Mouse (Mus musculus): ENCODE measurements around the gene Crb3. TPM values are rescaled to one million over a fixed set of nuclear protein-coding genes. Genes with fewer than 3 reads are reported as not detected.
A peak's percentile ranks its signal among the peaks of the same experiment; 100 is the strongest.

The Crb3 gene
- polyA plus RNA-seq, 1 experiment from 2014 or later = 33.0 TPM

DNA sequence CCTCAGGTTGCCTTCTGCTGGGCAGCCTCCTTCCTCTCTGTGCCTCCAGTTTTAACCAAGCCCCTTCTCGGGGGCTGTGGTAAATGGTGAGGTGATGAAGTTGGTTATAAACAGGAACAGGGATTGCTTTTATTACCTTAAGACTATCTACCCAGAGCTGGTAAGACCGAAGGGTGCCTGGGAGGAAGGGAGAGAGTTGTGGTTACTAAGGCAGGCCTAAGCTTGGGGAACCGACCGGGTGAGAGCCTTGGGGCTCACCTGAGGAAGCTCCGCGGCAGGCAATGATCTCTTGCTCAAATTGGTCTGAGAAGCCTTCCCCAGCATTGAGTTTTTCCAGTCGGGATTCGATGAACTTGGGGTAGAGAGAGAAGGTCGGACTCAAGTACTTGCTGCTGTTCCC is 11.4 kb downstream of the Crb3 start:
- H3K4me1 ChIP-seq (ENCODE audit: insufficient read depth) = no peaks in the 10 kb centered on the region
- ATAC-seq = no peak
- no peak overlapping the region for H3K27ac ChIP-seq (ENCODE audit: low read depth)
- 0 out of 2 replicates have a peak, but pooled peaks cover 6% of the 10 kb centered on the region for H3K36me3 ChIP-seq (replicated peaks; ENCODE audit: insufficient read depth, low read length)
- no peak overlapping the region for H3K4me2 ChIP-seq (ENCODE audit: low read depth, low read length)
- H3K4me3 ChIP-seq (ENCODE audit: low read depth, low read length) = no peak overlapping the region
- no peak overlapping the region for H3K9ac ChIP-seq (replicated peaks)
- WGBS (ENCODE audit: insufficient replicate concordance) = 23% methylated on average over 9 of the region's 9 CpGs
- no peaks in the 10 kb centered on the region for H3K27me3 ChIP-seq (ENCODE audit: insufficient read depth, low read length)
- no peak for DNase-seq
- no peaks in the 10 kb centered on the region for H3K9me3 ChIP-seq (ENCODE audit: low read length)
- TF ChIP-seq CTCF (IDR thresholded peaks at IDR 0.05; ENCODE audit: low read depth) = no peak
- TF ChIP-seq EP300 (IDR thresholded peaks at IDR 0.05; ENCODE audit: low read depth) = no peak

DNA sequence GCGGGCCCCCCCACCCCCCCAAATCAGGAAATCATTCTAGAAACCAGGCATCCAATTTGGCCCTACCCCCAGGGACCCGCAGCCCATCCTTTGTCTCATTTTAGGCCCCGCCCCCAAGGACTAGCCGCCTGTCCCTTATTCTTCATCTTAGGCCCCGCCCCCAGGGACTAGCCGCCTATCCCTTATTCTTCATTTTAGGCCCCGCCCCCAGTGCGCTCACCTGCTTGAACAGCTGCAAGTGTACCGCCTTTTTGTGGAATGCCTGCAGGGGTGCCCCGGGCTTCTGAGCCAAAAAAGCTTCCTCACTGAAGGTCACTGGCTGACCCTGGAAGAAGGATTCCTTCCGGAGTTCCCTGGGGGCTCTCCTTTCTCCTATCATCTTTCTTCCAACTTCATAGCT is 11.8 kb downstream of the Crb3 start:
- ATAC-seq (0 out of 2 replicates have a peak, but pooled peaks have one; percentile 25), DNase-seq (peak; percentile 59)
- 32% methylated on average over 11 of the region's 11 CpGs for WGBS (ENCODE audit: insufficient replicate concordance)
- H3K4me3 ChIP-seq (ENCODE audit: low read depth, low read length) = no peak overlapping the region
- no peak overlapping the region for H3K9ac ChIP-seq (replicated peaks)
- H3K9me3 ChIP-seq (ENCODE audit: low read length) = no peaks in the 10 kb centered on the region
- H3K4me1 ChIP-seq (ENCODE audit: insufficient read depth) = no peaks in the 10 kb centered on the region
- no peak overlapping the region for H3K27ac ChIP-seq (ENCODE audit: low read depth)
- no peaks in the 10 kb centered on the region for H3K27me3 ChIP-seq (ENCODE audit: insufficient read depth, low read length)
- TF ChIP-seq CTCF (IDR thresholded peaks at IDR 0.05; ENCODE audit: low read depth) = no peak
- TF ChIP-seq EP300 (IDR thresholded peaks at IDR 0.05; ENCODE audit: low read depth) = no peak
- H3K4me2 ChIP-seq (ENCODE audit: low read depth, low read length) = no peak overlapping the region
- 0 out of 2 replicates have a peak, but pooled peaks cover 4% of the 10 kb centered on the region for H3K36me3 ChIP-seq (replicated peaks; ENCODE audit: insufficient read depth, low read length)

DNA sequence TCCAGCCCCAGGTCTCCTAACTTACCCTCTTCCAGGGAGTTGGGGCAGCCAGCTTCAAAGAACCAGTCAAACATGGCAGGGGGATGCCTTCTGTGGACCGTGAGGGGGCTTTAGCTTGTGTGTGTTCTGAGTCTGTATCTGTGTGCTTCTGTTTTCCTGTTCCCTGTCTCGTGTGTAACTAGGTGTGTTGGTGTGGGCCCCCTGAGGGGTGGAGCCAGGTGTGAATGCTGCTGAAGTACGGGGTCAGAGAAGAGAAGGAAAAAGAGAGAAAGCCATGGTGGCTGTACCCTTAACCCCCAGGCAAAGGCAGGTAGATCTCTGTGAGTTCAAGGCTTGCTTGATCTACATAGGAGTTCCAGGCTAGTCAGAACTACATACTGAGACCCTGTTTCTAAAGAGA is 18.0 kb downstream of the Crb3 start:
- Histone ChIP-seq H3K4me3 (ENCODE audit: low read depth, low read length) (no peak overlapping the region), H3K9me3 (ENCODE audit: low read length) (no peaks in the 10 kb centered on the region), H3K9ac (replicated peaks) (no peak overlapping the region), H3K27ac (ENCODE audit: low read depth) (no peak overlapping the region), H3K4me2 (ENCODE audit: low read depth, low read length) (peak overlapping the region; percentile 38), H3K4me1 (ENCODE audit: insufficient read depth) (no peaks in the 10 kb centered on the region), H3K27me3 (ENCODE audit: insufficient read depth, low read length) (no peaks in the 10 kb centered on the region), H3K36me3 (replicated peaks; ENCODE audit: insufficient read depth, low read length) (no peaks in the 10 kb centered on the region)
- 52% methylated on average over 3 of the region's 3 CpGs for WGBS (ENCODE audit: insufficient replicate concordance)
- no peak for TF ChIP-seq CTCF (IDR thresholded peaks at IDR 0.05; ENCODE audit: low read depth)
- no peak for TF ChIP-seq EP300 (IDR thresholded peaks at IDR 0.05; ENCODE audit: low read depth)
- DNase-seq (no peak), ATAC-seq (no peak)

DNA sequence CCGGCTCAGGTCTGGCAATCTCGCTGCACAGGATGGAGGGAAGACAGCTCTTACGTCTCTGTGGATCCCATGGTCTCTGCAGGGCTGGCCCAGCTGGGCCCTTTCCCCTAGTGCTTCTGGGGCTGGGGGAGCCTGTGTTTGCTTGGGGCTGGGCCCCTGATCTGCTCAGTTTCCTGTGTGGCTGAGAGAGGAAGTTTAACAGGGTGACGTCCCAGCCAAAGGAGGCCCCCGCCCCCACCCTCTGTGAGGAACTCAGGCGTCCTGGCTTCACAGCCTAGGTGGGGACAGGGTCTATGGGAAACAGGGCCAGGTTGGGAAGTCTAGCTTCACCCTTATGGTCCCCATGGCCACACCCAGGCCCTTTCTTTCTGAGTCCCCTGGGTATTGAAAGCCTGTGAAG is 19.4 kb downstream of the Crb3 start, which contains the start of gene Dennd1c:
Dennd1c (minus strand) TSS at position 179 of the 400 bp plus-strand sequence.
- peak; percentile 69 for ATAC-seq
- peak within 1 kb of the TSS; percentile 42 for H3K4me2 ChIP-seq (ENCODE audit: low read depth, low read length)
- no peaks in the 10 kb centered on the region for H3K4me1 ChIP-seq (ENCODE audit: insufficient read depth)
- peak within 1 kb of the TSS; percentile 19 for H3K4me3 ChIP-seq (ENCODE audit: low read depth, low read length)
- DNase-seq = peak; percentile 70
- TF ChIP-seq CTCF (IDR thresholded peaks at IDR 0.05; ENCODE audit: low read depth) (no peak), EP300 (IDR thresholded peaks at IDR 0.05; ENCODE audit: low read depth) (no peak)
- no peaks in the 10 kb centered on the region for H3K27me3 ChIP-seq (ENCODE audit: insufficient read depth, low read length)
- H3K27ac ChIP-seq (ENCODE audit: low read depth) = peak within 1 kb of the TSS; percentile 37; the same call in 1 of the 2 replicates
- no peaks in the 10 kb centered on the region for H3K36me3 ChIP-seq (replicated peaks; ENCODE audit: insufficient read depth, low read length)
- peak within 1 kb of the TSS; percentile 51 for H3K9ac ChIP-seq (replicated peaks)
- H3K9me3 ChIP-seq (ENCODE audit: low read length) = no peaks in the 10 kb centered on the region
- 20% methylated on average over 6 of the region's 6 CpGs for WGBS (ENCODE audit: insufficient replicate concordance)

DNA sequence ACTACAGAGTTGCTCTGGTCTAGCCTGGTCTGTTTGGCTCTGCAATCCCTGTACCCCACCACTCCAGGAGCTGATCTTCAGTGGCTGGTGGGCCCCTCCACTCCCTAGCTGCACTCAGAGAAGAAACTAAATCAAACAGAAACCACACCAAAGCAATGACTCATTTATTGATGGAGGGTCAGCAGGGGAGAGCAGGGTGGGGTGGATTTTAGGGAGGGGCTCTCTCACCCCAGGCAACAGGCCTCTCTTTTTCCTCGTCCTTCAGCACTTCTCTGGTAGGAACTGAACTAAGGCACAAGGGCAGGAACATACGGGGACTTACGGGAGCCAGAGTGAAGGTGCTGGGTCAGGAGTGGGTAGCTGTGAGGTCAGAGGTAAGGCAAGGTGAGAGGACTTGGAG is 21.0 kb downstream of the Crb3 start:
- H3K9ac ChIP-seq (replicated peaks) = no peak overlapping the region
- no peak overlapping the region for H3K27ac ChIP-seq (ENCODE audit: low read depth)
- DNase-seq = no peak
- H3K4me3 ChIP-seq (ENCODE audit: low read depth, low read length) = no peak overlapping the region
- TF ChIP-seq CTCF (IDR thresholded peaks at IDR 0.05; ENCODE audit: low read depth) = no peak
- TF ChIP-seq EP300 (IDR thresholded peaks at IDR 0.05; ENCODE audit: low read depth) = no peak
- H3K27me3 ChIP-seq (ENCODE audit: insufficient read depth, low read length) = 0 out of 2 replicates have a peak, but pooled peaks cover 3% of the 10 kb centered on the region
- no peak for ATAC-seq
- WGBS (ENCODE audit: insufficient replicate concordance) = 55% methylated on average over 3 of the region's 3 CpGs
- no peaks in the 10 kb centered on the region for H3K4me1 ChIP-seq (ENCODE audit: insufficient read depth)
- H3K36me3 ChIP-seq (replicated peaks; ENCODE audit: insufficient read depth, low read length) = no peaks in the 10 kb centered on the region
- no peaks in the 10 kb centered on the region for H3K9me3 ChIP-seq (ENCODE audit: low read length)
- no peak overlapping the region for H3K4me2 ChIP-seq (ENCODE audit: low read depth, low read length)

DNA sequence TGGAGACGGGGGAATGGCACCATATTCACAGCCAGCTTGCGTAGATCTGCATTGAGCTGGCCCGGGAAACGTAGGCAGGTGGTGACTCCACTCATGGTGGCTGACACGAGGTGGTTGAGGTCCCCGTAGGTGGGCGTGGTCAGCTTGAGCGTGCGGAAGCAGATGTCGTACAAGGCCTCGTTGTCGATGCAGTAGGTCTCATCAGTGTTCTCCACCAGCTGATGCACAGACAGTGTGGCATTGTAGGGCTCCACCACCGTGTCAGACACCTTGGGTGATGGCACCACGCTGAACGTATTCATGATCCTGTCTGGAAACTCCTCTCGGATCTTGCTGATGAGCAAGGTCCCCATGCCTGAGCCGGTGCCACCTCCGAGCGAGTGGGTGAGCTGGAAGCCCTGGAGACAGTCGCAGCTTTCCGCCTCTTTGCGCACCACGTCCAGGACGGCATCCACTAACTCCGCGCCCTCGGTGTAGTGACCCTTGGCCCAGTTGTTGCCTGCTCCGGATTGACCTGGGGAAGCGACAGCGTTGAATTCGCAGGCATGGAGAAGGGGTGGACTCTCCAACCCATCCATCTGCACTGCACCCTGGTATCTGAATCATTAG is 22.4 kb downstream of the Crb3 start:
- Histone ChIP-seq H3K4me1 (ENCODE audit: insufficient read depth) (no peaks in the 10 kb centered on the region), H3K9me3 (ENCODE audit: low read length) (no peaks in the 10 kb centered on the region), H3K27me3 (ENCODE audit: insufficient read depth, low read length) (peaks cover 6% of the 10 kb centered on the region; the same call in 1 of the 2 replicates), H3K9ac (replicated peaks) (no peak overlapping the region), H3K36me3 (replicated peaks; ENCODE audit: insufficient read depth, low read length) (no peaks in the 10 kb centered on the region), H3K4me3 (ENCODE audit: low read depth, low read length) (no peak overlapping the region), H3K4me2 (ENCODE audit: low read depth, low read length) (no peak overlapping the region), H3K27ac (ENCODE audit: low read depth) (no peak overlapping the region)
- ATAC-seq (no peak), DNase-seq (no peak)
- TF ChIP-seq CTCF (IDR thresholded peaks at IDR 0.05; ENCODE audit: low read depth) (no peak), EP300 (IDR thresholded peaks at IDR 0.05; ENCODE audit: low read depth) (no peak)
- 87% methylated on average over 31 of the region's 31 CpGs for WGBS (ENCODE audit: insufficient replicate concordance)

All from liver, postnatal 0 days (tissue).